Comparison of ENCODE assay signal across 8 mouse cellular contexts in the genomic region with DNA sequence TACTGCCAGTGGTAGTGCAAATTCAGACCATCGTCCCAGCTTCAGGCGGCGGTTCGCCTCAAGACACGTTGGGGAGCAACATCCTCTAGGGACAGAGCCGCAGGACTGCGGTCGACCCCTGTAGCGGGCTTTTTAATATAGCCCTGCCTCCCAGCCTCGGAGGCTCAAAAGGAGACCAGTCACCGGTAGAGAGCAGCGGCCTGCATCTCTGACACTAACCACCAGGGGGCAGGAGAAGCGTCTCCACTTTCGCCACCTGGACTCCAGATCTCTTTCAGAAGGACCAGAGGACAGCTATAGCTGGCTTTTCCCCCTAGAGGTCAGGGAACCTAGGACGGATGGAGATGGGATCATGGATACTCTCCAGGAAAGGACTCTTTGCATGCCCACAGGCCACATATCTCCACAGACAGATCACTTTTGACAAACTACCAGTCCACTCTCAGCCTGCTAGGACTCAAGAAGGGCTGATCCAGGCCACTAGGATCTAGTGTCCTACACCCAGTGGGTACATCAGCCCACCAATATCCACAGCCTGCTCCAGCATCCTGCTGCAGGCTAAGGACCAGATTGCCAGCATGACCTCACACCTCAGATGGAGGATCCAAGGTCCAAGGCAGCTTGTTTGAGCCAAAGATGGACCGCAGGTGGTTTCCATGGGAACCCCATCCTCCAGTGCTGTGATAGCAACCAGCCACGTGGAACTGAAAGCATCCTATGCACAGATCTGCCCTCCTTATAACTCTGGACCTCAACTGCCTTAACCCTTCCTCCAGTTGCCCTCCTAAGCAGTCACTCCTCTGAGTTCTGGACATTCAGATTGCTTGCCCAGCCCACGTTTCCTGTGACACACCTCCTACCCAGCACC.
DNase-seq lines count a peak whose midpoint lies in the region; ATAC-seq lines count a peak whose summit lies in the region.

No protein-coding gene starts in this region.

- peak; percentile 84 for DNase-seq in R1 (ENCODE audit: low read depth, low spot score)
- peak; percentile 97 for DNase-seq in cerebellum, postnatal 14 days
- peak; percentile 85 to 91 for DNase-seq in frontal cortex, postnatal 36 days (ENCODE audit: low spot score in 2 of 2)
- DNase-seq in left cerebral cortex, adult 11 months (ENCODE audit: low spot score) = peak; percentile 63
- peak; percentile 65 for DNase-seq in lung, postnatal 25 days (ENCODE audit: low spot score)
- DNase-seq in right cerebral cortex, adult 18-20 months = peak; percentile 77
- DNase-seq in urinary bladder, postnatal 14 days (ENCODE audit: low spot score) = peak; percentile 82

- peak overlapping the region; percentile 23; the same call in 1 of the 2 replicates for H3K4me3 ChIP-seq in hindbrain, embryonic 13.5 days

- H3K9me3 ChIP-seq in hindbrain, embryonic 13.5 days = no peaks in the 10 kb centered on the region

- peak overlapping the region; percentile 69 for H3K9ac ChIP-seq in hindbrain, embryonic 13.5 days

- H3K36me3 ChIP-seq in hindbrain, embryonic 13.5 days = no peaks in the 10 kb centered on the region

- peak overlapping the region; percentile 49 for H3K4me2 ChIP-seq in hindbrain, embryonic 13.5 days

- peaks cover 90% of the 10 kb centered on the region for H3K4me1 ChIP-seq in hindbrain, embryonic 13.5 days (replicated peaks)

- 12% methylated on average over 18 of the region's 18 CpGs for WGBS in hindbrain, embryonic 13.5 days

- ATAC-seq in hindbrain, embryonic 13.5 days (ENCODE audit: low FRiP score) = 0 out of 2 replicates have a peak, but pooled peaks have one; percentile 6

- peak overlapping the region; percentile 90 for H3K27ac ChIP-seq in hindbrain, embryonic 13.5 days

- H3K27me3 ChIP-seq in hindbrain, embryonic 13.5 days = peaks cover 20% of the 10 kb centered on the region

Comparison
In these comparisons a context has a peak if more than half of its experiments do, and no peak if none do; other contexts are left out.
1. Peak in every context shown above with its lines: DNase-seq, ATAC-seq, H3K4me3 ChIP-seq and H3K27ac ChIP-seq.